Mouse (Mus musculus) megakaryocyte, embryonic 14.5 days (primary cell): ENCODE measurements at regions not wholly inside any gene's neighbourhood (a gene's known extent, or its start where the extent isn't known, plus 50 kb on each side); places are given as distances from the start of the nearest gene placed in this dataset.

Experiments
- H3K27me3 ChIP-seq: replicated peaks from 2 replicates; pipeline ENCODE3; 2012; ENCODE audit warnings: inconsistent platforms
- H3K36me3 ChIP-seq: replicated peaks from 2 replicates; pipeline ENCODE3; 2012; ENCODE audit warnings: low read length, inconsistent platforms, mixed read lengths
- H3K4me1 ChIP-seq: 2 replicates; pipeline ENCODE4 v1.6.1; 2012; ENCODE audit warnings: inconsistent platforms
- H3K4me3 ChIP-seq: replicated peaks from 2 replicates; pipeline ENCODE3; 2012; ENCODE audit warnings: moderate library complexity, mild to moderate bottlenecking, inconsistent platforms
- H3K9me3 ChIP-seq: 2 replicates; pipeline ENCODE4 v1.6.1; 2012; ENCODE audit warnings: inconsistent platforms
- FLI1 ChIP-seq: IDR thresholded peaks from 2 replicates; pipeline ENCODE4 v1.6.1; 2012; ENCODE audit warnings: low read length, inconsistent platforms, mixed read lengths
- GATA1 ChIP-seq: IDR thresholded peaks from 3 replicates; pipeline ENCODE4 v1.6.1; 2012; ENCODE audit warnings: mixed read lengths, low read length, inconsistent platforms, borderline replicate concordance

- Histone ChIP-seq H3K4me1 (peaks cover 42% of the 10 kb centered on the region), H3K4me3 (no peak overlapping the region), H3K27me3 (no peaks in the 10 kb centered on the region), H3K36me3 (no peaks in the 10 kb centered on the region), H3K9me3 (no peaks in the 10 kb centered on the region)
- TF ChIP-seq FLI1, result no peak
- TF ChIP-seq GATA1, result no peak
These were observed 291.2 kb downstream of the Sox4 start for GRCm38 (mm10) chr13:28662316-28662752.

GRCm38 (mm10) chr13:28660151-28660550, 293.4 kb downstream of the Sox4 start:
- peaks cover 42% of the 10 kb centered on the region for H3K4me1 ChIP-seq
- no peak for TF ChIP-seq GATA1
- no peak for TF ChIP-seq FLI1
- H3K4me3 ChIP-seq, result no peak overlapping the region
- no peaks in the 10 kb centered on the region for H3K27me3 ChIP-seq
- H3K9me3 ChIP-seq, result no peaks in the 10 kb centered on the region
- no peaks in the 10 kb centered on the region for H3K36me3 ChIP-seq

DNA sequence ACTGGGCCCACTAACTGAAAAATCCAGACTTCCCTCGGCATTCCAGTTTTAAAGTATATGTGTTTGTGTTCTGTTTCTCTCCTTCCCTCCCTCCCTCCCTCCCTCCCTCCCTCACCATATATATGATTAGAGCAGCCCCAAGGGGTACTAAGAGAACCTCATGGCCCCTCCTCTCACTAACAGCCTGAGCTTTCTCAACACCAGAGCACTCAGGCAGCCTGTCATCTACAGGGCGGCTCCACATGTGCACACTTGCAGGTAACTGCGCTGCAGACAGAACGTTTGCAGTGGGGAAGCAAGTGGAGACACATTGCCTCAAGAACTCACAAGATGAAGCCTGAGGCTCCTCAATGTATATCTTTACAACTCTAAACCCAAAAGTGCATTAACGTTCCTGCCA, 294.9 kb downstream of the Sox4 start:
- TF ChIP-seq GATA1, result no peak
- no peak for TF ChIP-seq FLI1
- peaks cover 27% of the 10 kb centered on the region for H3K4me1 ChIP-seq
- no peaks in the 10 kb centered on the region for H3K27me3 ChIP-seq
- no peaks in the 10 kb centered on the region for H3K36me3 ChIP-seq
- no peaks in the 10 kb centered on the region for H3K9me3 ChIP-seq
- no peak overlapping the region for H3K4me3 ChIP-seq

DNA sequence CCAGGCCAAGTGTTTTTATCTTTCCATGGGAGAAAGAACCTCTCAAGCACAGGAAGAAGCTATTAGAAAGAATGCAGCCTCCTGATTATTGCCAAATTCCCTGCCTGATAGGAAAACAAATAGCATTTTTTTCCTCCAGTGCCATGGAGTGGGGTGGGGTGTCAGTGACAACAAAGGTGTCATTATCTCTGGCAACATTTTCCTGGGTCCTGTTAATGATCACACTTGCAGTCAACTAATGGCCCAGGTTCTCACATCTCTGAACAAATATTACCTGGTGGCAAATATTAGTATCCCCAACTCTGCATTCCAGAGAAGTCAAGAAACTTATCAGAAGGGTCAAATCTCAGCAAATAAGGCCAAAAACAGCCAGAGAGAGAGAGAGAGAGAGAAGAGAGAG, 298.6 kb downstream of the Sox4 start:
- Histone ChIP-seq H3K4me3 (no peak overlapping the region), H3K27me3 (no peaks in the 10 kb centered on the region), H3K36me3 (no peaks in the 10 kb centered on the region), H3K4me1 (peaks cover 12% of the 10 kb centered on the region), H3K9me3 (no peaks in the 10 kb centered on the region)
- TF ChIP-seq FLI1, result no peak
- TF ChIP-seq GATA1, result no peak

DNA sequence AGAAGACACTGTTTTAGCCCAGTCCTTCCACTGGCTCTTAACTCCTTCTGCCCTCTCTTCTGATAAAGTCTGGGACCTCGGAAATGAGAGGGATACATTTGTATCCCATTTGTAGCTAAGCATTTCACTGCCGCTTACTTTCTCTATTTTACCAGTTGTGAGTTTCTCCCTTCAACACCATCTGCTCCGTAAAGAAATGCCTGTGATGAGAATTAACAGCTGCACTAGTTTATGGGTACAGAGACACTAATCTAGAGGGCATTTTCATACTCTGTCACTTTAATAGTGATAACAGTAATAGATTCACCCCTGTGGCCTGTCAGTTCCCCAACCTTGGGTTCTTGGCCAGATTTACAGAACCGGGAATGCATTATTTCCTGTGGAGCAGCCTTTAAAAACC, 300.2 kb downstream of the Sox4 start:
- Histone ChIP-seq H3K36me3 (no peaks in the 10 kb centered on the region), H3K4me1 (peaks cover 20% of the 10 kb centered on the region), H3K27me3 (no peaks in the 10 kb centered on the region), H3K4me3 (no peak overlapping the region), H3K9me3 (no peaks in the 10 kb centered on the region)
- TF ChIP-seq FLI1, result no peak
- TF ChIP-seq GATA1, result no peak

- no peaks in the 10 kb centered on the region for H3K9me3 ChIP-seq
- H3K27me3 ChIP-seq, result no peaks in the 10 kb centered on the region
- H3K4me3 ChIP-seq, result no peak overlapping the region
- TF ChIP-seq GATA1 (no peak), FLI1 (no peak)
- peaks cover 24% of the 10 kb centered on the region for H3K4me1 ChIP-seq
- no peaks in the 10 kb centered on the region for H3K36me3 ChIP-seq
These were observed 301.7 kb downstream of the Sox4 start for GRCm38 (mm10) chr13:28651810-28652209.

- H3K36me3 ChIP-seq, result no peaks in the 10 kb centered on the region
- no peaks in the 10 kb centered on the region for H3K27me3 ChIP-seq
- H3K9me3 ChIP-seq, result no peaks in the 10 kb centered on the region
- TF ChIP-seq GATA1, result no peak
- TF ChIP-seq FLI1, result no peak
- H3K4me3 ChIP-seq, result no peak overlapping the region
- H3K4me1 ChIP-seq, result peaks cover 34% of the 10 kb centered on the region
These were observed 307.6 kb downstream of the Sox4 start for GRCm38 (mm10) chr13:28645881-28646280.

DNA sequence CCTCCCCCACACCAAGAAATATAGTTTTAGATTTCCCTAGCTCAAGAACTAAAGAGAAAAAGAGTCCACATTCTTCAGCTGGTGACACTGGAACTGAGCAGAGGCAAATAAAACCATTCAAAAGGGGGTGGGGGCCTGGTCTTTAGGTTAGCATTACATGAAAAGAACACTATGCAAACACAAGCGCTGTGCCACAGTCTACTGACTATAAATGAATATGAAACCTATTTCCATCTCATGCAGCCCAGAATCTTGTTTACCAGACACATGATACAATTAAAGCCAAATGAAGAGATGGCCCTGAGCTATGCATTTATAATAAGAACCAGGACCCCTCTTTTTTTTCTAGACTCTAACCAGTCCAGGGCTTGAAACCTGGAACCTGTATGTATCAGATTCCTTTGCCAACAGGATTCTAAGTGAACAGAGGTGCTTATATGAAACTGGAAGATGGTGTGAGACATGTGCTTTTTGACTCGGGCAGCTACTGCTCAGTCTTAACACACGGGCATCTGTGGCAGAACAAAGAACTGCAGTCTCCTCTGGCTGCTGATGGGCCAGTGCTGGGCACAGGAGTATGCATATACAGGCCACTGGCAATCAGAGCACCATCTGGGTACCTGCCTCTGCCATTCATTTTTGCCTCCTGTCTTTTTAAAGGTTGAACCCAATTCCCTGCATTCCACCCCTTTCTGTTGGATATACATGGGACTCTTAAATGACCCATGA, 308.5 kb downstream of the Sox4 start:
- TF ChIP-seq FLI1 (no peak), GATA1 (no peak)
- H3K4me3 ChIP-seq, result no peak overlapping the region
- no peaks in the 10 kb centered on the region for H3K9me3 ChIP-seq
- peaks cover 36% of the 10 kb centered on the region for H3K4me1 ChIP-seq
- no peaks in the 10 kb centered on the region for H3K36me3 ChIP-seq
- H3K27me3 ChIP-seq, result no peaks in the 10 kb centered on the region

DNA sequence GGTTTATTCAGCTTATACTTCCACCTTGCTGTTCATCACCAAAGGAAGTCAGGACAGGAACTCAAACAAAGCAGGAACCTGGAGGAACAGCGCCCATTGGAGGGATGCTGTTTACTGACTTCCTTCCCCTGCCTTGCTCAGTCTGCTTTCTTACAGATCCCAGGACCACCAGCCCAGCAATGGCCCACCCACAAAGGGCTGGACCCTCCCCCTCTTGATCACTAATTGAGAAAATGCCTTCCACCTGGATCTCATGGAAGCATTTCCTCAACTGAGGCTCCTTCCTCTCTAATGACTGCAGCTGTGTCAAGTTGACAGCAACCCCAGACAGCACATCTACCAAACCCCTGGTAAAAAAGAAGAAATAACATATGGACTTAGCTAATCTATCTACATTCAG, 312.7 kb downstream of the Sox4 start:
- Histone ChIP-seq H3K9me3 (no peaks in the 10 kb centered on the region), H3K27me3 (no peaks in the 10 kb centered on the region), H3K4me1 (peaks cover 13% of the 10 kb centered on the region), H3K36me3 (no peaks in the 10 kb centered on the region), H3K4me3 (no peak overlapping the region)
- TF ChIP-seq FLI1, result no peak
- TF ChIP-seq GATA1, result no peak

GRCm38 (mm10) chr13:28635230-28635950, 318.1 kb downstream of the Sox4 start:
- no peak overlapping the region for H3K4me3 ChIP-seq
- TF ChIP-seq GATA1 (no peak), FLI1 (no peak)
- peaks cover 2% of the 10 kb centered on the region for H3K27me3 ChIP-seq
- no peaks in the 10 kb centered on the region for H3K9me3 ChIP-seq
- H3K4me1 ChIP-seq, result peaks cover 26% of the 10 kb centered on the region
- H3K36me3 ChIP-seq, result no peaks in the 10 kb centered on the region
